Mouse (Mus musculus): ENCODE measurements around the gene Serpina1d.
"Not testable (repeated sequence)": the region's sequence is repeated elsewhere in the genome, so short reads cannot be mapped to it uniquely, and the experiment has no call there.

Serpina1d gene

GRCm38 (mm10) chr12:103773246-103773851, at the start of gene Serpina1d:
Gene Serpina1d (minus strand): TSS chr12:103773592.
- in situ Hi-C loops (cut with MboI, MseI), result loop anchor here (5.0 kb wide), 2 partner anchors 36 to 89 kb away; partner anchors contain the start of gene Serpina1a (in 2 of the 2)

- in situ Hi-C loops (cut with MboI, MseI), result loop anchor here (5.0 kb wide), 2 partner anchors 33 to 92 kb away; partner anchors contain the start of gene Serpina1a (in 2 of the 2)
Observed at GRCm38 (mm10) chr12:103770597-103770996, 2.8 kb downstream of the Serpina1d start.

GRCm38 (mm10) chr12:103763083-103763482, 10.3 kb downstream of the Serpina1d start:
- in situ Hi-C loops (cut with MboI, MseI), result loop anchor here in 1 of 2 experiments (5.0 kb wide), 1 partner anchor 179 kb away; no protein-coding TSS in a partner anchor

GRCm38 (mm10) chr12:103760316-103760715, 13.1 kb downstream of the Serpina1d start:
- in situ Hi-C loops (cut with MboI, MseI), result loop anchor here in 1 of 2 experiments (5.0 kb wide), 1 partner anchor 182 kb away; no protein-coding TSS in a partner anchor

GRCm38 (mm10) chr12:103745957-103746356, 27.4 kb downstream of the Serpina1d start:
- in situ Hi-C loops (cut with MboI, MseI), result not testable (repeated sequence)

GRCm38 (mm10) chr12:103737791-103738580, 35.4 kb downstream of the Serpina1d start:
- in situ Hi-C loops (cut with MboI, MseI), result loop anchor here in 1 of 2 experiments (5.0 kb wide), 1 partner anchor 34 kb away; the partner anchor contains the start of gene Serpina1d

- in situ Hi-C loops (cut with MboI, MseI), result loop anchor here in 1 of 2 experiments (5.0 kb wide), 1 partner anchor 37 kb away; the partner anchor contains the start of gene Serpina1d
Observed at GRCm38 (mm10) chr12:103735566-103735965, 37.8 kb downstream of the Serpina1d start.

- in situ Hi-C loops (cut with MboI, MseI), result loop anchor here in 1 of 2 experiments (5.0 kb wide), 1 partner anchor 37 kb away; the partner anchor contains the start of gene Serpina1d
Observed at GRCm38 (mm10) chr12:103735101-103735500, 38.3 kb downstream of the Serpina1d start.
